Mouse (Mus musculus) ES-Bruce4 (cell line): ENCODE data around the gene Arhgef19.

Experiments used
- CTCF ChIP-seq: IDR thresholded peaks from one replicate; pipeline ENCODE4 v1.8.1; 2011; ENCODE audit warnings: low read depth, low read length
- EP300 ChIP-seq: IDR thresholded peaks from 2 replicates; pipeline ENCODE4 v1.6.1; 2011; ENCODE audit warnings: low read depth, low read length; ENCODE audit not compliant: insufficient read depth
- POLR2A ChIP-seq: IDR thresholded peaks from one replicate; pipeline ENCODE4 v1.8.1; 2011; ENCODE audit warnings: low read length; ENCODE audit not compliant: insufficient read depth

DNA sequence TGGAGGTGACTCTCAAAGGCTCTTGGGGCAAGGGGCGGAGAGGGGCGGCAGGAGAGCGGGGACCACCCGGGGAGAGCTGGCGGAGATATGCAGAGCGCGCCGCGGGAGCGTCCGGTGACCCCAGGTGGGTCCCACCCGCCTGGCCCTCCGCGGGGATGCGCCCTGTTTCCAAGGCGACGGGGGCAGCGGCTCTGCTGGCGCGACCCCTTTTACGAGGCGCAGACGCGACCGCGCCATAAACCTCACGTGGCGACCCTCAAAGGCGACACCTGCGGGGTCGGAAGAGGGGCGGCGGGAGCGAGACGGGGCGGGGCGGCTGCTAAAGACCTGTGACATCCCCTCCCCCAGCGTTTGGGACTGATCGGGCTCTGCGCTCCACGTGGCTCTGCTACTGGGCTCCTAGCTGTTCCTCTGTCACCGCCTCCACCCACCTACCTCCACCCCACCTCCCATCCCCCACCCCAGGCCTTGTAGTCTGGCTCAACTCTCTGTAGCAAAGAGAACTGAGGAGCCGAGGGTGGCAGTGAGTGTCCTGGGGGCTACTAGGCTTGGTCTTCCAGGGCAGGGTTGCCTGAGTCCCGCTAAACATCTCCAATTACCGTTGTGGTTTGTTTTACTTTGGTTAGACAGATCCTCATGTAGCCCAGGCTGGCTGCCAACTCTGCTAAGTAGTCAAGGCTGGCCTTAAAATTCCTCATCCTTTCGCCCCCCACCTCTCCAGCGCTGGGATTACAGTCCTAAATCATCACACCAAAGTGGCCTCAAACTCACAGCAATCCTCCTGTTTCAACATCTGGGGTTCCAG is 52.5 kb downstream of the Arhgef19 start:
- TF ChIP-seq CTCF (no peak), EP300 (peak; percentile 93), POLR2A (no peak)
